Mouse (Mus musculus) layer of hippocampus, postnatal 25 days (tissue): ENCODE measurements around the gene Gm49336. TPM values are rescaled to one million over a fixed set of nuclear protein-coding genes. Genes with fewer than 3 reads are reported as not detected.

Experiments used
- DNase-seq, 2 experiments: peaks; one replicate each; pipeline ENCODE4 v3.0.0; 2022; ENCODE audit warnings: mixed read lengths in 2 of 2, low spot score in 1 of 2; ENCODE audit errors: extremely low spot score in 1 of 2
- total RNA-seq, 2 experiments: library from RNA; stranded (reverse); gene quantifications; 2 replicates each; pipeline ENCODE4 v1.2.3; 2021

Gm49336 gene
- total RNA-seq, 2 experiments from 2014 or later, result 66.7 to 71.0 TPM

- DNase-seq, result no peak
These were observed 941 bp downstream of the Gm49336 start for GRCm38 (mm10) chr14:60250366-60250765.

- DNase-seq, result no peak
These were observed 12.8 kb downstream of the Gm49336 start for GRCm38 (mm10) chr14:60238551-60238950.

GRCm38 (mm10) chr14:60219886-60220285 is 31.4 kb downstream of the Gm49336 start:
- DNase-seq, result peak; percentile 20 to 28

GRCm38 (mm10) chr14:60217616-60218015 is 33.7 kb downstream of the Gm49336 start:
- no peak for DNase-seq

GRCm38 (mm10) chr14:60216125-60216524 is 35.2 kb downstream of the Gm49336 start:
- no peak for DNase-seq

- no peak for DNase-seq
These were observed 36.3 kb downstream of the Gm49336 start for GRCm38 (mm10) chr14:60215000-60215399.

- no peak for DNase-seq
These were observed 37.3 kb downstream of the Gm49336 start for GRCm38 (mm10) chr14:60214040-60214439.

- no peak for DNase-seq
These were observed 42.1 kb downstream of the Gm49336 start for GRCm38 (mm10) chr14:60209166-60209565.

- no peak for DNase-seq
These were observed 46.3 kb downstream of the Gm49336 start for GRCm38 (mm10) chr14:60204993-60205392.

GRCm38 (mm10) chr14:60196884-60197283 is 54.4 kb downstream of the Gm49336 start, which contains the start of gene Atp8a2:
Gene Atp8a2, minus strand, starts transcription at chr14:60197179.
- DNase-seq, result no peak

- DNase-seq, result no peak
These were observed 55.3 kb downstream of the Gm49336 start for GRCm38 (mm10) chr14:60195999-60196398.

GRCm38 (mm10) chr14:60194606-60195005 is 56.7 kb downstream of the Gm49336 start:
- no peak for DNase-seq

GRCm38 (mm10) chr14:60189771-60190170 is 61.5 kb downstream of the Gm49336 start:
- DNase-seq, result no peak

- no peak for DNase-seq
These were observed 63.0 kb downstream of the Gm49336 start for GRCm38 (mm10) chr14:60188201-60188825.

GRCm38 (mm10) chr14:60181306-60181705 is 70.0 kb downstream of the Gm49336 start:
- DNase-seq, result no peak

- no peak for DNase-seq
These were observed 72.7 kb downstream of the Gm49336 start for GRCm38 (mm10) chr14:60178571-60178955.

GRCm38 (mm10) chr14:60177614-60178570 is 73.4 kb downstream of the Gm49336 start:
- DNase-seq, result peak in 1 of 2 experiments; percentile 24

- peak; percentile 54 to 56 for DNase-seq
These were observed 74.3 kb downstream of the Gm49336 start for GRCm38 (mm10) chr14:60176891-60177613.

- no peak for DNase-seq
These were observed 74.8 kb downstream of the Gm49336 start for GRCm38 (mm10) chr14:60176469-60176890.

GRCm38 (mm10) chr14:60172286-60173055 is 78.8 kb downstream of the Gm49336 start:
- DNase-seq, result no peak
